ENCODE assay signal across 15 mouse cellular contexts in the genomic region with DNA sequence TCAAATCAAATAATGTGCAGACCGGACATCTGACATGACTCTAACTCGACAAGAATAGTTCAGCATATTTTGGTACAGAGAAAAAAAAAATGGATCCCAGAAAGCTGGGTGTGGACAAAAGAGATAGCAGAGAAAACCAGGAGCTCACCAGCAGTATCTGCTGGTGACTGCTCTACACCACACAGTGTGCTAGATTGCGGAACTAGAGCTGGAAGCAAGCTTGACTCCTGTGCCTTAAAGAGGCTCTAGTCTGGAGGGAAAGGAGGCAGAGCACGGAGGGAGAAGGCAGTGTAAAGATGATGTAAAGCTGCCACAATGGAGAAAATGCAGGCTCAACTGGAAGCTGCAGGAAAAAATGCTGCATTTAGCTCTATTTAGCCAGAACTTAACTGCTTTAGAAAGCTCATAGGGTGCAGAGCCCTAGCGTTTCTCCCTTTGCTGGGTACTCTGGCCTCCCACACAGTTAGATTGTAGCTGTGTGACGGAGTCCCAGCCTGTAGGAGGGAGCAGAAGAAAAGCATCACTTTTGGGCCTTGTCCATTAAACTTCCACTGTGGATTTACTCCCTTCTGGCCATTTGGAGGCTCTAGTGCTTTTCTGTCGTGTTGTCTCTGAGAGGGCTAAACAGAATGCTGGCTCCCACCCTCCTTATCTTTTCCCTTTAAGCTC.
DNase-seq lines count a peak whose midpoint lies in the region; ATAC-seq and TF ChIP-seq lines count a peak whose summit lies in the region.
"Had no signal": no experiment of that assay in that cellular context is flagged by ENCODE, and none has a peak within 500 bp of the region (broad histone marks: within the 10 kb centered on the region; RNA-seq: fewer than 3 reads in every experiment).

No protein-coding gene starts in this region.

- ATAC-seq in forebrain, embryonic 16.5 days = no peak
- ATAC-seq in hindbrain, embryonic 12.5 days (ENCODE audit: low FRiP score) = no peak
- no peak for ATAC-seq in midbrain, embryonic 16.5 days
- ATAC-seq: intestine, postnatal 0 days had no signal

- TF ChIP-seq CTCF in layer of hippocampus, adult 2 months (conservative IDR thresholded peaks at IDR 0.05) = no peak; the same call in 1 of the 2 replicates

- no peak overlapping the region for H3K9ac ChIP-seq in forebrain, embryonic 16.5 days (replicated peaks; ENCODE audit: low read depth, low read length)
- no peak overlapping the region for H3K9ac ChIP-seq in hindbrain, embryonic 12.5 days
- peak overlapping the region; percentile 15; the same call in 1 of the 2 replicates for H3K9ac ChIP-seq in midbrain, embryonic 16.5 days (ENCODE audit: low read depth, low read length)

- no peaks in the 10 kb centered on the region for H3K36me3 ChIP-seq in forebrain, embryonic 16.5 days (ENCODE audit: control insufficient read depth, insufficient read depth)
- H3K36me3 ChIP-seq in hindbrain, embryonic 12.5 days = no peaks in the 10 kb centered on the region
- no peaks in the 10 kb centered on the region for H3K36me3 ChIP-seq in midbrain, embryonic 16.5 days (ENCODE audit: control insufficient read depth, insufficient read depth, low read length)

- no peaks in the 10 kb centered on the region for H3K27me3 ChIP-seq in forebrain, embryonic 16.5 days (replicated peaks; ENCODE audit: control insufficient read depth, insufficient read depth, low read length)
- H3K27me3 ChIP-seq in hindbrain, embryonic 12.5 days = no peaks in the 10 kb centered on the region
- H3K27me3 ChIP-seq in midbrain, embryonic 16.5 days (ENCODE audit: control insufficient read depth, insufficient read depth, low read depth, low read length) = no peaks in the 10 kb centered on the region

- peak overlapping the region; percentile 82 for H3K27ac ChIP-seq in layer of hippocampus, adult 2 months
- H3K27ac ChIP-seq in forebrain, embryonic 16.5 days (ENCODE audit: low read length) = peak overlapping the region; percentile 70
- H3K27ac ChIP-seq in hindbrain, embryonic 12.5 days = peak overlapping the region; percentile 48; the same call in 1 of the 2 replicates
- H3K27ac ChIP-seq in midbrain, embryonic 16.5 days (ENCODE audit: low read length) = peak overlapping the region; percentile 33

- H3K4me2 ChIP-seq in forebrain, embryonic 16.5 days (ENCODE audit: low read length) = no peak overlapping the region
- no peak overlapping the region for H3K4me2 ChIP-seq in hindbrain, embryonic 12.5 days (replicated peaks)
- H3K4me2 ChIP-seq in midbrain, embryonic 16.5 days (ENCODE audit: low read length) = no peak overlapping the region
- H3K4me2 ChIP-seq: liver, embryonic 11.5 days had no signal

- H3K9me3 ChIP-seq in forebrain, embryonic 16.5 days (ENCODE audit: control insufficient read depth, low read length) = no peaks in the 10 kb centered on the region
- no peaks in the 10 kb centered on the region for H3K9me3 ChIP-seq in hindbrain, embryonic 12.5 days (replicated peaks)
- no peaks in the 10 kb centered on the region for H3K9me3 ChIP-seq in midbrain, embryonic 16.5 days (replicated peaks; ENCODE audit: control insufficient read depth, low read length, poor library complexity, severe bottlenecking)

- peaks cover 9% of the 10 kb centered on the region for H3K4me1 ChIP-seq in forebrain, embryonic 16.5 days (replicated peaks; ENCODE audit: control insufficient read depth, insufficient read depth, low read length)
- H3K4me1 ChIP-seq in hindbrain, embryonic 12.5 days = peaks cover 23% of the 10 kb centered on the region
- peaks cover 24% of the 10 kb centered on the region for H3K4me1 ChIP-seq in midbrain, embryonic 16.5 days (ENCODE audit: control insufficient read depth, insufficient read depth, low read length)

- no peak overlapping the region for H3K4me3 ChIP-seq in layer of hippocampus, adult 2 months
- no peak overlapping the region for H3K4me3 ChIP-seq in forebrain, embryonic 16.5 days (replicated peaks; ENCODE audit: low read length)
- H3K4me3 ChIP-seq in hindbrain, embryonic 12.5 days = no peak overlapping the region
- H3K4me3 ChIP-seq in midbrain, embryonic 16.5 days (ENCODE audit: low read depth, low read length) = no peak overlapping the region
- H3K4me3 ChIP-seq: erythroblast, embryonic 14.5 days had no signal

- WGBS in forebrain, embryonic 16.5 days = 66% methylated on average over 7 of the region's 7 CpGs
- 70% methylated on average over 7 of the region's 7 CpGs for WGBS in hindbrain, embryonic 12.5 days
- WGBS in midbrain, embryonic 16.5 days = 44% methylated on average over 7 of the region's 7 CpGs

- DNase-seq in layer of hippocampus, adult 2 months (ENCODE audit: low spot score in 2 of 2) = peak; percentile 26 to 40
- no peak for DNase-seq in layer of hippocampus, postnatal 36 days
- no peak for DNase-seq in spleen, adult 12 weeks (ENCODE audit: low spot score)
- no peak for DNase-seq in thymus, postnatal 4 days
- DNase-seq: adrenal gland, adult 8-10 months; cerebellum, adult 11 months; embryo, embryonic 11 days; lung, postnatal 14 days; retina, postnatal 1 day had no signal

Comparison
In these comparisons a context has a peak if more than half of its experiments do, and no peak if none do; other contexts are left out.
1. DNase-seq: peak in layer of hippocampus, adult 2 months (2 of 2); none in layer of hippocampus, postnatal 36 days (0 of 2), spleen, adult 12 weeks (single experiment) and thymus, postnatal 4 days (single experiment).
2. Peak in every context shown above with its lines, with median percentiles within 50 percentile points of each other: H3K27ac ChIP-seq.